Mouse (Mus musculus) embryonic fibroblast, embryonic 13.5 days (primary cell): ENCODE data around the gene Wwox.

Experiments used
- CTCF ChIP-seq: IDR thresholded peaks from 2 replicates; pipeline ENCODE4 v1.5.1; 2011; ENCODE audit warnings: mild to moderate bottlenecking, control low read depth, low read length, moderate library complexity, borderline replicate concordance; ENCODE audit not compliant: insufficient read depth
- POLR2A ChIP-seq: IDR thresholded peaks from 2 replicates; pipeline ENCODE4 v1.6.1; 2011; ENCODE audit warnings: low read depth, mild to moderate bottlenecking, control low read depth, low read length, moderate library complexity

GRCm38 (mm10) chr8:114418486-114418885 lies 21.0 kb upstream of the Wwox start:
- TF ChIP-seq POLR2A (no peak), CTCF (no peak)
